Mouse (Mus musculus) lung, embryonic 15.5 days (tissue): Measurements from ENCODE around the gene Ncf1. TPM values are rescaled to one million over a fixed set of nuclear protein-coding genes. Genes with fewer than 3 reads are reported as not detected.

Experiments
- ATAC-seq: fragments of 200-750 bp; cut with Nextera tagmentation; 2 replicates; pipeline ENCODE4 v1.8.0; 2017; ENCODE audit warnings: moderate number of reproducible peaks, borderline replicate concordance; ENCODE audit not compliant: low FRiP score, low TSS enrichment; ENCODE audit errors: extremely low read depth
- H3K27ac ChIP-seq: fragments of 300-500 bp; sonication (generic); 2 replicates; pipeline ENCODE4 v1.5.1; 2015; ENCODE audit warnings: moderate library complexity, mild to moderate bottlenecking, inconsistent platforms
- H3K27me3 ChIP-seq: fragments of 300-500 bp; sonication (generic); 2 replicates; pipeline ENCODE4 v1.6.1; 2015; ENCODE audit warnings: inconsistent platforms
- H3K36me3 ChIP-seq: fragments of 300-500 bp; sonication (generic); 2 replicates; pipeline ENCODE4 v1.6.1; 2015; ENCODE audit warnings: inconsistent platforms
- H3K4me1 ChIP-seq: fragments of 300-500 bp; sonication (generic); 2 replicates; pipeline ENCODE4 v1.6.1; 2015; ENCODE audit warnings: inconsistent platforms
- H3K4me2 ChIP-seq: fragments of 300-500 bp; sonication (generic); 2 replicates; pipeline ENCODE4 v1.6.1; 2015; ENCODE audit warnings: inconsistent platforms, mild to moderate bottlenecking, moderate library complexity
- H3K4me3 ChIP-seq: fragments of 300-500 bp; sonication (generic); 2 replicates; pipeline ENCODE4 v1.5.1; 2015; ENCODE audit warnings: mild to moderate bottlenecking, inconsistent platforms
- H3K9ac ChIP-seq: fragments of 300-500 bp; sonication (generic); 2 replicates; pipeline ENCODE4 v1.6.1; 2015; ENCODE audit warnings: inconsistent platforms
- H3K9me3 ChIP-seq: fragments of 300-500 bp; sonication (generic); 2 replicates; pipeline ENCODE4 v1.6.1; 2016; ENCODE audit warnings: inconsistent platforms
- WGBS: fragments of 180-500 bp; shearing (Covaris S2); methylation state at CpG from one replicate; pipeline ENCODE4 v1.1.7; 2015; 5-methylcytosine and 5-hydroxymethylcytosine counted together
- polyA plus RNA-seq: library from polyadenylated mRNA; unstranded; fragments of >200 nt; fragmentation: Nextera tagmentation; extraction: Ambion mirVana; gene quantifications from 2 replicates; pipeline ENCODE4 v1.2.1, GENCODE M21; 2015

The Ncf1 gene
- polyA plus RNA-seq, 1 experiment from 2014 or later, result 7.8 TPM

DNA sequence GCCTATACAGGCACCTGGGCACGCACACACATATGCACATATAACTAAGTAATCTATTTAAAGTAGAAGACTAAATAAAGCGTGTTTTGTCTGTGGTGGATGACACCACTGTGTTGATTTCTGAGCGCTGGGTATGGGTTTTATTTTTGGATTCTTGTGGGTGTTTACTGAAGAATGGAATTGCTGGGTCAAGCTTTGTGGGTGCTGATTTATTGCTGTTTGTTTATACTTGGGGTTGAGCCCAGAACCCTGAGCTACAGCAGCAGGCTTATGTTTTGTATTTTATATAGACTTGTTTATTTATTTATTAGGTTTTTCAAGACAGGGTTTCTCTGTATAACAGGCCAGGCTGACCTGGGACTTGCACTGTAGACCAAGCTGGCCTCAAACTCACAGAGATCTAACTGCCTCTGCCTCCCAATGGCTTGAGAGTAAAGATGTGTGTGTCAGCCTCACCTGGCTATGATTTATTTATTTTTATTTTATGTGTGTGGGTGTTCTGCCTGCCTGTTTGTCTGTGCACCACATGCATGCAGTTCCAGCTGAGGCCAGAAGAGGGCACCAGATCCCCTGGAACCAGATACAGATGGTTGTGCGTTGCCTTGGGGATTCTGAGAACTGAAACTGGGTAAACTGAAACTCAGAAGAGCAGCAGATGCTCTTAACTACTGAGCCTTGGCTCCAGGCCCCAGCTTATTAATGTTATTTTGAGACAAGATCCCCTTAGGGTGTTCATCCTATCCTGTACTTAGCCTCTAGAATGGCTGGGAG is 42.3 kb downstream of the Ncf1 start:
- no peaks in the 10 kb centered on the region for H3K9me3 ChIP-seq
- H3K36me3 ChIP-seq, result no peaks in the 10 kb centered on the region
- no peaks in the 10 kb centered on the region for H3K27me3 ChIP-seq
- no peak overlapping the region for H3K4me3 ChIP-seq
- no peak overlapping the region for H3K9ac ChIP-seq
- H3K4me1 ChIP-seq, result peaks cover 21% of the 10 kb centered on the region
- WGBS, result 64% methylated on average over 4 of the region's 4 CpGs
- no peak overlapping the region for H3K27ac ChIP-seq
- no peak overlapping the region for H3K4me2 ChIP-seq
- no peak for ATAC-seq

DNA sequence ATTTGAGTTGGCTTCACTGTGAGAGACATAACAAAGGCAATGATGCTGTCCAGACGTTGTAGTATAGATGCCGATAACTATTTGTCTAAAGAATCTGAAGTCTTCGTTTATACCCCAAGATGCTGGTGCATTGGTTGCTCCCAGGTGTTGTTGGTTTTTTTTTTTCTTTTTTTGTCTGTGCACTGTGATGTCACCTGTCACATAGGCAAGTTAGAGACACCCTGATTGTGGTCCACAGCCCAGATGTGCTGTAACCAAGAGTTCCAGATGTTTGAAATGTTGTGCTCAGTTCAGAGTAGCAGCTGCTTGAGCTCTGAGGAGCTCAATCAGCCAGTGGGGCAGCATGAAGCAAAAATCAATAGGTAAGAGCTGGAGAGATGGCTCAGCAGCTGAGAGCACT is 43.4 kb downstream of the Ncf1 start:
- no peak overlapping the region for H3K9ac ChIP-seq
- no peaks in the 10 kb centered on the region for H3K36me3 ChIP-seq
- no peak overlapping the region for H3K4me3 ChIP-seq
- ATAC-seq, result no peak
- H3K9me3 ChIP-seq, result no peaks in the 10 kb centered on the region
- no peaks in the 10 kb centered on the region for H3K27me3 ChIP-seq
- no peak overlapping the region for H3K4me2 ChIP-seq
- peaks cover 23% of the 10 kb centered on the region for H3K4me1 ChIP-seq
- WGBS, result 87% methylated on average over 3 of the region's 3 CpGs
- no peak overlapping the region for H3K27ac ChIP-seq

DNA sequence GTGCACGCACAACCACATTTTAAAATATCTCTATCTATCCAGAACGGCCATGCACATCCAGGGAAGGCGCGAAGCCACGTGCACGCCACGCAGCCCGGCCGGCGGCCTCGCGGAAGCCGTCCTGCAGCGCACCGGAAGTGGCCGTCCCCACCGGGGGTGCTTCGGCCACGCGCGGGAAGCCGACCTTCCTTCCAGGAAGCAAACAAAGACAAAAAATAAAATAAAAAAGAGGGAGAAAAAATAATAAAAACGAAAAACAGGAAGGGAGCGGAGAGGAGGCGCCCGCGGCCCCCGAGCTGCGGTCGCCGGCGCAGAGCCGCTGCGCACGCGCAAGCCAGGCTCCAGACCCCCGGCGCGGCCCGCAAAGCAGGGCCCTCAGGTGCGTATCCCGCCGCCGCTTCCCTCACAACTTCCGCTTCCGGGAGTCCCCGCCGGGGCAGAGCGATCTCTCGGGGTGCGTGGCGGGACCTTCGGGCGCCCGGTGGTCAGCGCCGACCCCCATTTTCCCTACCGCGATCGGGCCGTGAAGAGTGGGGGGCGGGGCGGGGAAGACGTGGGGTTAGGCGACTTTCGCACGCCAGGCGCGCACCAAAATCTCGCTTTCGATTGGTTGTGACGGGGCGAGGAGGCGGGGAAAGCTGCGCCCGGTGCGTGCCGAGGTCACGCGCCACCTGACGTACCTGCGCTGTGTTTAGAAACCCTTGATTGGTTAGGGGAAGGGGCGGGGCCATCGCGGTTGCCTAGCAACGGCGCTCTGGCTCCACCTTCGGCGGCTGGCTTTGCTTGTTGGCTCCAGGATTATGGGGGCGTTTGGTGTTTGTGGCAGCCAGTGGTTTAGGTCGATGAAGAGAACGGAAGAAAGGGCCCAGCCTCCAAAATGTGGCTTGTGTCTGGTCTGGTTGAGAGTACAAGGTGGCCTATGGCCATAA is 45.3 kb downstream of the Ncf1 start, which contains the start of gene Gtf2ird2:
Gtf2ird2 (plus strand) TSS at position 140 of the 929 bp plus-strand sequence.
- WGBS, result under 1% methylated on average over 92 of the region's 92 CpGs
- Histone ChIP-seq H3K27me3 (no peaks in the 10 kb centered on the region), H3K4me2 (peak within 1 kb of the TSS; percentile 88), H3K36me3 (no peaks in the 10 kb centered on the region), H3K4me1 (peaks cover 23% of the 10 kb centered on the region), H3K9me3 (no peaks in the 10 kb centered on the region), H3K9ac (peak within 1 kb of the TSS; percentile 78), H3K27ac (peak within 1 kb of the TSS; percentile 96), H3K4me3 (peak within 1 kb of the TSS; percentile 79)
- ATAC-seq, result peak; percentile 95

DNA sequence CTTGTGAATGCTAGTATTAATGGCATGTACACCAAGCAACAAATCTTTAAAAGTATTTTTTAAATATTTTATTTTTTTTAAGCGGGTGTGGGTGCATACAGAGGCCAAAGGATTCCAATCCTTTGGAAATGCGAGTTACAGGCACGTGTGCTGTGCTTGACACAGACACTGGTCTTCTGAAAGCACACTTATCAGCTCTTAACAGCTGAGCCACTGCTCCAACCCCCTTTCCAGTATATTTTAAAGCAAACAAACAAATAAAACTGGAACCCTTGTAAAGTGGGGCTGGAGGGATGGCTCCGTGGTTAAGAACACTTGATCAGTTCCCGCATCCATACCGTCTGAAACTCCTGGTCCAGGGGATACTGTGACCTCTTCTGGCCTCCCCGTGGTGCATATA is 46.3 kb downstream of the Ncf1 start:
- Histone ChIP-seq H3K4me2 (peak overlapping the region; percentile 88), H3K9ac (peak overlapping the region; percentile 78), H3K4me3 (peak overlapping the region; percentile 79), H3K27ac (peak overlapping the region; percentile 96), H3K36me3 (no peaks in the 10 kb centered on the region), H3K9me3 (no peaks in the 10 kb centered on the region), H3K4me1 (peaks cover 23% of the 10 kb centered on the region), H3K27me3 (no peaks in the 10 kb centered on the region)
- 33% methylated on average over 7 of the region's 7 CpGs for WGBS
- no peak for ATAC-seq

DNA sequence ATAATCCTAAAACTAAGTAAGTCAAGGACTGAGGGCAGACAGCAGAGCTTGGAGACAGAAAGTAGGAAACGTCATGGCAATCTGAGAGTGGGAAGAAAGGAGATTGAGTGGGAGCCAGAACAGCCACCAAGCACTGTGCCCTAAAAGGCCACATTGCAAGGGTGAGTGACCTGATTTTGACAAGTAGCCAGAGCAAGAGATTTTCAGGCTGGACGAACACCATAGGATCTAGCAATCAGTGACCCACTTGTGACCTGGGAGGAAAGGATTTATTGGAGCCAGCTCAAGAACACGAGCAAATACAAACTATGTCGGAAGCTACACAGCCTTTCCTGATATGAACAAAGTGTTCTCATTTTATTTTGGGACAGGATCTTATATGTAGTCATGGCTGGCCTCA is 46.7 kb downstream of the Ncf1 start:
- WGBS, result 26% methylated on average over 4 of the region's 4 CpGs
- H3K27ac ChIP-seq, result 0 out of 2 replicates have a peak overlapping the region, but pooled peaks have one; percentile 22
- H3K9ac ChIP-seq, result peak overlapping the region; percentile 78; the same call in 1 of the 2 replicates
- H3K4me2 ChIP-seq, result peak overlapping the region; percentile 88
- peaks cover 23% of the 10 kb centered on the region for H3K4me1 ChIP-seq
- peak overlapping the region; percentile 79 for H3K4me3 ChIP-seq
- H3K9me3 ChIP-seq, result no peaks in the 10 kb centered on the region
- ATAC-seq, result no peak
- H3K27me3 ChIP-seq, result no peaks in the 10 kb centered on the region
- H3K36me3 ChIP-seq, result no peaks in the 10 kb centered on the region

DNA sequence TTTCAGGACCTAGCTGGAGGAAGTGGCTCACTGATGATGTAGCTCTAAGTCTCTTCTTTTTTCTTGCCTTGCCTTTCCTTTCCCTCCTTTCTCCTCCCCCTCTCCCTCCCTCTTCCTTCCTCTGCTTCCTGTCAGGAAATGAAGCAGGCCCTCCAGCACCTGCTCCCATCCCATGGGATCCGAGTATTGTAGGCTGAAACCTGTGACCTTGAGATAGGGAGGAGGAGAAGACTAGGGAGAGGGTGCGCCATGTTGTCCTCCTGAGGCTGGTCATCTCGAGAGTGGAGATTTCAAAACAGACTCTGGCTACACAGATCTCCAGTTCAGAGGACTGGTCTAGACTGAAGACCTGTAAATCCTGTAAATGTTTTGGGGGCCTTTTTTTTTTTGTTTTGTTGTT is 47.3 kb downstream of the Ncf1 start:
- WGBS, result 62% methylated on average over 3 of the region's 3 CpGs
- Histone ChIP-seq H3K4me1 (peaks cover 23% of the 10 kb centered on the region), H3K9ac (no peak overlapping the region), H3K4me2 (no peak overlapping the region), H3K36me3 (no peaks in the 10 kb centered on the region), H3K9me3 (no peaks in the 10 kb centered on the region), H3K27me3 (no peaks in the 10 kb centered on the region), H3K4me3 (no peak overlapping the region), H3K27ac (no peak overlapping the region)
- no peak for ATAC-seq

DNA sequence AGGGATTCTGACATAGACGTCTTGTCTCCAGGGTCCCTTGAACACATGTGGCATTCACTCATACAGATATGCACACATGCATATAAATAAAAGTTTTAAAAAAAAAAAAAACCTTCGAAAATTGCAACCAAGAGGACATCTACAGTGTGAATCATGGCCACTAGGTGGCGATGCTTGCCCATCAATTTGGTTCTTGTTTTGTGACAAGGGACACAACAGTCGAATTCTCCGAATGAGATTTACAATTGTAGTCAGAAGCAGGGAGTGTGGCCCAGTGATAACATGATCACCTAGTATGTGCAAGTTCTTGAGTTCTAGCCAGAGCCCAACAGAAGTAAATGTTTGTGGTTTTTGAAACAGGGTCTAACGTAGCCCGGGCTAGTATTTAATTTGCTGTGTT is 49.6 kb downstream of the Ncf1 start:
- Histone ChIP-seq H3K9ac (no peak overlapping the region), H3K36me3 (no peaks in the 10 kb centered on the region), H3K27ac (no peak overlapping the region), H3K27me3 (no peaks in the 10 kb centered on the region), H3K4me3 (no peak overlapping the region), H3K9me3 (no peaks in the 10 kb centered on the region), H3K4me1 (peaks cover 29% of the 10 kb centered on the region), H3K4me2 (no peak overlapping the region)
- WGBS, result 19% methylated on average over 7 of the region's 7 CpGs
- no peak for ATAC-seq

DNA sequence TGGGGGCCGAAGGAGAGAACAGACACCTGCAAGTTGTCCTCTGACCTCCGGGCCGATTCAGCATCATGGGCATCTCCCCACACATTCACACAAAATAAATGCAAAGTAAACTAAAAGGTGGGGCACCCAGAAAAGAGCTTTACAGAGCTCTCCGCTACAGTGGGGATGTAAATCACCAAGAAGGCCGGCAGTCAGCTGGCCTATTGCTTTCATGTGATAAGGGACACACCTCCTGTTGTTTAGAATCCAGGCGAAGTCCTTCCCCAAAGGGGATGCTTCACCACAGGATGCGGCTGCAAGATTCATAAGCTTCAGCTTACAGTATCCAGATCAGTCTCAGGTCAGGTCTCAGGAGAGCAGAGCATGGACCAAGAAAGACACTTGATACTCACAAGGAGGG is 50.9 kb downstream of the Ncf1 start:
- no peaks in the 10 kb centered on the region for H3K9me3 ChIP-seq
- no peak overlapping the region for H3K27ac ChIP-seq
- H3K4me2 ChIP-seq, result no peak overlapping the region
- 72% methylated on average over 7 of the region's 7 CpGs for WGBS
- H3K4me3 ChIP-seq, result no peak overlapping the region
- H3K9ac ChIP-seq, result no peak overlapping the region
- H3K4me1 ChIP-seq, result peaks cover 30% of the 10 kb centered on the region
- H3K36me3 ChIP-seq, result no peaks in the 10 kb centered on the region
- ATAC-seq, result no peak
- no peaks in the 10 kb centered on the region for H3K27me3 ChIP-seq

DNA sequence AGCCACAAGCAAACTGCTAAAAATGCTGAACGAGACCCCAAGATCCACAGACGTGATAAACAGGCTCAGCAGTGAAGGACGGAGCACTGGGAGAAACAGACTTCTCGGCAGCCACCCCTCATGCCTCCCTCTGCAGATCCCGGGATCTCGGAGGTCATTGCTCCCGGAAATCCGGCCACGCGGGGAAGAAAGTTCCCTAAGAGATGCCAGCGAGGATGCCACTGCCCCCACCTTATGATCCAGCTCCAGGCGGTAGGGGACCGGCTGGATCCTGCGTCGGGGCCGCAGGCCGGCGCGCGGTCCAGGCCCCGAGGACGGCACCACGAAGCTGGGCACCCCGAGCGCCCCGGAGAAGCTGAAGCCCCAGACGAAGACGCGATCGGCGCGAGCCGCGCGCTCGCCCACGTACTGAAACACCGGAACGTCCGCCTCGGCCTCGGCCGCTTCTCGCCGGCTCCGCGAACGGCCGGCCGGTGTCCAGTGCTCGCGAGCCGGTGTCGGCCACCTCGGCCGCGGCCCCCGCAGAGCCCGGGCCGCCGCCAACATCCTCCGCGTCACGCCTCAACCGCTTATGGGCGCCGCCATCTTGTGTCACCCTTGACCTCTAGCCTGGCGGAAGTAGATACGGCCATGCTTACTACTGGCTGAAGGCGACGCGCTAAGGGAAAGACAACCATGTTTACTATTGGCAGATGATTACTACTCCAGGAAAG is 53.1 kb downstream of the Ncf1 start, which contains the start of gene Rcc1l:
Rcc1l (minus strand) TSS at position 606 of the 713 bp plus-strand sequence.
- no peaks in the 10 kb centered on the region for H3K9me3 ChIP-seq
- ATAC-seq, result peak; percentile 89
- H3K27me3 ChIP-seq, result no peaks in the 10 kb centered on the region
- H3K36me3 ChIP-seq, result no peaks in the 10 kb centered on the region
- H3K9ac ChIP-seq, result peak within 1 kb of the TSS; percentile 55
- peaks cover 14% of the 10 kb centered on the region for H3K4me1 ChIP-seq
- under 1% methylated on average over 72 of the region's 72 CpGs for WGBS
- peak within 1 kb of the TSS; percentile 65 for H3K27ac ChIP-seq
- H3K4me2 ChIP-seq, result peak within 1 kb of the TSS; percentile 81
- peak within 1 kb of the TSS; percentile 84 for H3K4me3 ChIP-seq

DNA sequence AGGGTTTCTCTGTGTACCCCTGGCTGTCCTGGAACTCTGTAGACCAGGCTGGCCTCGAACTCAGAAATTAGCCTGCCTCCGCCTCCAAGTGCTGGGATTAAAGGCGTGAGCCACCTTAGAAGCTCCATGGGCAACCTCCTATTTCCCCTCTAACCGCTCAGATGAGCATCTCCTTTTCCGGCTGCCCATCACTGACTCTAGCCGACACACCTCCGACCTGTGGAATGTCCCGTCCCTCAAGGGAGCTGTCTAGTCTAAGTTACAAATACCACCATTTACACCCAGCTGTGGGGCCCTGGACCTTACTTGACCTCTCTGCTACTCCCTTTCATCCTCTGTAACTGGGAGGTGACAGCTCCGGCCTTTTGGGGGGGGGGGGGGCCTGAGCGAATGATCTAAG is 53.7 kb downstream of the Ncf1 start:
- Histone ChIP-seq H3K9me3 (no peaks in the 10 kb centered on the region), H3K27ac (peak overlapping the region; percentile 65), H3K27me3 (no peaks in the 10 kb centered on the region), H3K4me2 (peak overlapping the region; percentile 81), H3K9ac (peak overlapping the region; percentile 55), H3K4me1 (peaks cover 14% of the 10 kb centered on the region), H3K36me3 (no peaks in the 10 kb centered on the region), H3K4me3 (peak overlapping the region; percentile 84)
- no peak for ATAC-seq
- 12% methylated on average over 10 of the region's 10 CpGs for WGBS

DNA sequence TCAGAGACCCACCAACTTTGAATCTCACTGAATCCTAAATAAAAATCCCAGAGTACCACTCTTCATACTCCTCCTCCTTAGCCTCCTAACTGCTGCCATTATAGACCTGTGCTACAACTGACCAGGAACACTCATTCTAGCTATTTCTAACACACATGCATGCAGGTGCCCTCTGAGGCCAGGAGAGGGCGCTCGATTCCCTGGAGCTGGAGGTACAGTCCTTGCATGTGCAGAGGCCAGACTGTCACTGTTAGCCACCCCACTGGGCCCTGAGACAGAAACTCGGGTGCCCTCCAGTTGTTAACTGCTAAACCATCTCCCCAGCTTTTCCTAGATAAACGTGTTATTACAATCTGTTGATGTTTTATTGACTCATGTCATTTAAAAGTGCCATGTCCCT is 56.2 kb downstream of the Ncf1 start:
- Histone ChIP-seq H3K9ac (no peak overlapping the region), H3K4me1 (peaks cover 14% of the 10 kb centered on the region), H3K9me3 (no peaks in the 10 kb centered on the region), H3K4me2 (no peak overlapping the region), H3K27me3 (no peaks in the 10 kb centered on the region), H3K36me3 (no peaks in the 10 kb centered on the region), H3K27ac (no peak overlapping the region), H3K4me3 (no peak overlapping the region)
- WGBS, result 40% methylated on average over 4 of the region's 4 CpGs
- ATAC-seq, result no peak
